Mouse (Mus musculus) limb, embryonic 12.5 days (tissue): ENCODE results near the gene Hsd17b1. TPM values are rescaled to one million over a fixed set of nuclear protein-coding genes. Genes with fewer than 3 reads are reported as not detected.
A peak's percentile ranks its signal among the peaks of the same experiment; 100 is the strongest.

ENCODE experiments used
- ATAC-seq: fragments of 200-750 bp; cut with Nextera tagmentation; 2 replicates; pipeline ENCODE4 v1.8.0; 2017; ENCODE audit warnings: low read depth, moderate TSS enrichment; ENCODE audit not compliant: insufficient number of reproducible peaks, insufficient read depth, low FRiP score, low TSS enrichment
- H3K27ac ChIP-seq: fragments of 300-500 bp; sonication (generic); 2 replicates; pipeline ENCODE4 v1.5.1; 2016; ENCODE audit warnings: mild to moderate bottlenecking, moderate library complexity
- H3K27me3 ChIP-seq: fragments of 300-500 bp; sonication (generic); 2 replicates; pipeline ENCODE4 v1.6.1; 2016; ENCODE audit warnings: mild to moderate bottlenecking, moderate library complexity
- H3K36me3 ChIP-seq: fragments of 300-500 bp; sonication (generic); 2 replicates; pipeline ENCODE4 v1.6.1; 2016; ENCODE audit warnings: mild to moderate bottlenecking, moderate library complexity
- H3K4me1 ChIP-seq: fragments of 300-500 bp; sonication (generic); replicated peaks from 2 replicates; pipeline ENCODE4 v1.6.1; 2016
- H3K4me2 ChIP-seq: fragments of 300-500 bp; sonication (generic); 2 replicates; pipeline ENCODE4 v1.6.1; 2016; ENCODE audit warnings: mild to moderate bottlenecking, moderate library complexity
- H3K4me3 ChIP-seq: fragments of 300-500 bp; sonication (generic); replicated peaks from 2 replicates; pipeline ENCODE4 v1.5.1; 2016; ENCODE audit warnings: mild to moderate bottlenecking
- H3K9ac ChIP-seq: fragments of 300-500 bp; sonication (generic); replicated peaks from 2 replicates; pipeline ENCODE4 v1.6.1; 2016; ENCODE audit warnings: mild to moderate bottlenecking, moderate library complexity
- H3K9me3 ChIP-seq: fragments of 300-500 bp; sonication (generic); 2 replicates; pipeline ENCODE4 v1.6.1; 2016; ENCODE audit warnings: mild to moderate bottlenecking, moderate library complexity
- WGBS: fragments of 180-500 bp; shearing (Covaris S2); methylation state at CpG from one replicate; pipeline ENCODE4 v1.1.7; 2016; 5-methylcytosine and 5-hydroxymethylcytosine counted together
- polyA plus RNA-seq: library from polyadenylated mRNA; unstranded; fragments of >200 nt; fragmentation: Nextera tagmentation; extraction: Ambion mirVana; gene quantifications from 2 replicates; pipeline ENCODE4 v1.2.1, GENCODE M21; 2016

Gene Hsd17b1
- polyA plus RNA-seq, 1 experiment from 2014 or later: not detected

- Histone ChIP-seq H3K27ac (peak within 1 kb of the TSS; percentile 83), H3K4me3 (peak within 1 kb of the TSS; percentile 87), H3K36me3 (peaks cover 51% of the 10 kb centered on the region), H3K9ac (peak within 1 kb of the TSS; percentile 85), H3K9me3 (no peaks in the 10 kb centered on the region), H3K27me3 (no peaks in the 10 kb centered on the region), H3K4me1 (peaks cover 30% of the 10 kb centered on the region), H3K4me2 (peak within 1 kb of the TSS; percentile 93)
- 2% methylated on average over 52 of the region's 52 CpGs for WGBS
- peak; percentile 75 for ATAC-seq
Observed at GRCm38 (mm10) chr11:101086756-101087681, 8.8 kb downstream of the Hsd17b1 start, which contains the start of gene Mlx. Mlx (plus strand) TSS chr11:101087277.

- Histone ChIP-seq H3K4me1 (peaks cover 30% of the 10 kb centered on the region), H3K36me3 (peaks cover 57% of the 10 kb centered on the region), H3K27me3 (no peaks in the 10 kb centered on the region), H3K4me3 (peak overlapping the region; percentile 87), H3K9me3 (no peaks in the 10 kb centered on the region), H3K9ac (peak overlapping the region; percentile 85), H3K27ac (peak overlapping the region; percentile 83), H3K4me2 (peak overlapping the region; percentile 93)
- ATAC-seq: no peak
- 8% methylated on average over 8 of the region's 8 CpGs for WGBS
Observed at GRCm38 (mm10) chr11:101087682-101088055, 9.5 kb downstream of the Hsd17b1 start.

GRCm38 (mm10) chr11:101089931-101090330, 11.7 kb downstream of the Hsd17b1 start:
- Histone ChIP-seq H3K36me3 (peaks cover 67% of the 10 kb centered on the region), H3K9ac (no peak overlapping the region), H3K9me3 (no peaks in the 10 kb centered on the region), H3K4me2 (no peak overlapping the region), H3K4me1 (peaks cover 33% of the 10 kb centered on the region), H3K4me3 (no peak overlapping the region), H3K27ac (no peak overlapping the region), H3K27me3 (no peaks in the 10 kb centered on the region)
- 90% methylated on average over 1 of the region's 1 CpGs for WGBS
- ATAC-seq: no peak

GRCm38 (mm10) chr11:101094930-101095313, 16.7 kb downstream of the Hsd17b1 start:
- under 1% methylated on average over 18 of the region's 18 CpGs for WGBS
- H3K36me3 ChIP-seq: peaks cover 79% of the 10 kb centered on the region

GRCm38 (mm10) chr11:101095314-101096024, 17.3 kb downstream of the Hsd17b1 start, which contains the start of gene Psmc3ip:
Psmc3ip (minus strand) TSS chr11:101095436.
- peaks cover 10% of the 10 kb centered on the region for H3K4me1 ChIP-seq
- no peaks in the 10 kb centered on the region for H3K9me3 ChIP-seq
- peaks cover 79% of the 10 kb centered on the region for H3K36me3 ChIP-seq
- H3K27ac ChIP-seq: peak within 1 kb of the TSS; percentile 46; the same call in 1 of the 2 replicates
- H3K4me3 ChIP-seq: peak within 1 kb of the TSS; percentile 72
- H3K9ac ChIP-seq: peak within 1 kb of the TSS; percentile 64
- H3K4me2 ChIP-seq: peak within 1 kb of the TSS; percentile 67
- WGBS: 1% methylated on average over 43 of the region's 43 CpGs
- H3K27me3 ChIP-seq: no peaks in the 10 kb centered on the region
- peak; percentile 90 for ATAC-seq

More at GRCm38 (mm10) chr11:101094930-101095313, 16.7 kb downstream of the Hsd17b1 start:
- no peaks in the 10 kb centered on the region for H3K9me3 ChIP-seq
- peak overlapping the region; percentile 46; the same call in 1 of the 2 replicates for H3K27ac ChIP-seq
- H3K4me2 ChIP-seq: peak overlapping the region; percentile 67
- peaks cover 10% of the 10 kb centered on the region for H3K4me1 ChIP-seq
- H3K27me3 ChIP-seq: no peaks in the 10 kb centered on the region
- peak overlapping the region; percentile 64 for H3K9ac ChIP-seq
- peak overlapping the region; percentile 72 for H3K4me3 ChIP-seq
- ATAC-seq: peak; percentile 12; the same call in 1 of the 2 replicates

- Histone ChIP-seq H3K9ac (no peak overlapping the region; the same call in 1 of the 2 replicates), H3K36me3 (peaks cover 76% of the 10 kb centered on the region), H3K4me1 (peaks cover 10% of the 10 kb centered on the region), H3K27ac (no peak overlapping the region), H3K27me3 (no peaks in the 10 kb centered on the region), H3K9me3 (no peaks in the 10 kb centered on the region), H3K4me2 (no peak overlapping the region), H3K4me3 (no peak overlapping the region)
- ATAC-seq: no peak
- 90% methylated on average over 8 of the region's 8 CpGs for WGBS
Observed at GRCm38 (mm10) chr11:101098231-101098630, 20.0 kb downstream of the Hsd17b1 start.

GRCm38 (mm10) chr11:101103011-101103410, 24.8 kb downstream of the Hsd17b1 start:
- H3K4me2 ChIP-seq: no peak overlapping the region
- H3K27ac ChIP-seq: 0 out of 2 replicates have a peak overlapping the region, but pooled peaks have one; percentile 37

GRCm38 (mm10) chr11:101109351-101109750, 31.1 kb downstream of the Hsd17b1 start:
- H3K27ac ChIP-seq: no peak overlapping the region
- WGBS: 86% methylated on average over 4 of the region's 4 CpGs

More at GRCm38 (mm10) chr11:101103011-101103410, 24.8 kb downstream of the Hsd17b1 start:
- ATAC-seq: no peak
- Histone ChIP-seq H3K4me1 (no peaks in the 10 kb centered on the region), H3K9ac (no peak overlapping the region), H3K36me3 (peaks cover 76% of the 10 kb centered on the region), H3K27me3 (no peaks in the 10 kb centered on the region), H3K9me3 (no peaks in the 10 kb centered on the region), H3K4me3 (no peak overlapping the region)
- 89% methylated on average over 5 of the region's 5 CpGs for WGBS

GRCm38 (mm10) chr11:101110708-101111107, 32.5 kb downstream of the Hsd17b1 start:
- Histone ChIP-seq H3K36me3 (peaks cover 13% of the 10 kb centered on the region), H3K4me2 (no peak overlapping the region), H3K9ac (no peak overlapping the region), H3K27me3 (no peaks in the 10 kb centered on the region), H3K4me3 (no peak overlapping the region), H3K4me1 (no peaks in the 10 kb centered on the region; the same call in 1 of the 2 replicates), H3K27ac (no peak overlapping the region), H3K9me3 (no peaks in the 10 kb centered on the region)
- ATAC-seq: no peak
- WGBS: 56% methylated on average over 5 of the region's 5 CpGs

More at GRCm38 (mm10) chr11:101109351-101109750, 31.1 kb downstream of the Hsd17b1 start:
- ATAC-seq: no peak
- peaks cover 26% of the 10 kb centered on the region for H3K36me3 ChIP-seq
- H3K4me1 ChIP-seq: no peaks in the 10 kb centered on the region; the same call in 1 of the 2 replicates
- H3K4me2 ChIP-seq: no peak overlapping the region
- H3K27me3 ChIP-seq: no peaks in the 10 kb centered on the region
- H3K4me3 ChIP-seq: no peak overlapping the region
- H3K9ac ChIP-seq: no peak overlapping the region
- no peaks in the 10 kb centered on the region for H3K9me3 ChIP-seq

- WGBS: 92% methylated on average over 4 of the region's 4 CpGs
- ATAC-seq: no peak
- H3K9ac ChIP-seq: no peak overlapping the region
Observed at GRCm38 (mm10) chr11:101111178-101111577, 33.0 kb downstream of the Hsd17b1 start.

More at GRCm38 (mm10) chr11:101111178-101111577, 33.0 kb downstream of the Hsd17b1 start:
- H3K4me1 ChIP-seq: no peaks in the 10 kb centered on the region; the same call in 1 of the 2 replicates
- no peak overlapping the region for H3K4me2 ChIP-seq
- no peaks in the 10 kb centered on the region for H3K27me3 ChIP-seq
- no peak overlapping the region for H3K27ac ChIP-seq
- H3K36me3 ChIP-seq: peaks cover 14% of the 10 kb centered on the region
- H3K4me3 ChIP-seq: no peak overlapping the region
- H3K9me3 ChIP-seq: no peaks in the 10 kb centered on the region
